In the genomic region with DNA sequence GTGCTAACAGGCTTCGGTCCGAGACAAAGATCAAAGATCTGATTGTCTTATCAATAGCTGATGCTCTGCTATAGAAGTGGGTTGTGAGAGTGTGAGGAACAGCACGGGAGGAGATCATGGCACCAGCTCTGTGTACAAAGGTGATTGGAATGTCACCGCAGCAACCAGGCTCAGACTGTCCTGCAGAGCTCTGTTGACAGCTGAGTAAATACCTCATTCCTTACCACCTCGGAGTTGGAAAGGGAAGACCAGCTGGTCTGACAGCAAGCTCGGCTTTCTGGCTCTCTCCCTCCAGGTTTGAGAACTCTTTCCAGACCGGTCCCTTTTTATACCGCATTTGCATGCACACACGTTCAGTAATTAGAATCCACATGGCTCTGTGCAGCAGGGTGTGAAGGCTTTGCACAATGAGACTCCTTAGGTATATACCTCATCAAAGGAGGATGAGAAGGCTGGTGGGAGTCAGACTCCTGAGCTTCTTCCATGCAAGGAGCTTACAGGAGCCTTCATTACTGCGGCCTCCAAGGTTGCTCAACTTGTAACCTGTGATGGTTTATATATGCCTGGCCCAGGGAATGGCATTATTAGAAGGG, we compare ENCODE assay signal across 8 mouse cellular contexts. TPM values are rescaled to one million over a fixed set of nuclear protein-coding genes. Genes with fewer than 3 reads are reported as not detected.
DNase-seq lines count a peak whose midpoint lies in the region; ATAC-seq and TF ChIP-seq lines count a peak whose summit lies in the region.
"Had no signal": no experiment of that assay in that cellular context is flagged by ENCODE, and none has a peak within 500 bp of the region (broad histone marks: within the 10 kb centered on the region; RNA-seq: fewer than 3 reads in every experiment).

No protein-coding gene starts in this region.

- H3K27me3 ChIP-seq in hindbrain, embryonic 13.5 days: no peaks in the 10 kb centered on the region
- H3K27me3 ChIP-seq in hindbrain, embryonic 10.5 days (ENCODE audit: insufficient read depth, poor library complexity, severe bottlenecking): no peaks in the 10 kb centered on the region
- no peaks in the 10 kb centered on the region for H3K27me3 ChIP-seq in lung, postnatal 0 days (replicated peaks; ENCODE audit: insufficient read depth, low read length)
- H3K27me3 ChIP-seq in intestine, embryonic 16.5 days (replicated peaks; ENCODE audit: control insufficient read depth, insufficient read depth, low read length): no peaks in the 10 kb centered on the region
- no peaks in the 10 kb centered on the region for H3K27me3 ChIP-seq in stomach, embryonic 16.5 days (ENCODE audit: control insufficient read depth, insufficient read depth, low read length)

- no peak overlapping the region for H3K4me3 ChIP-seq in hindbrain, embryonic 13.5 days
- H3K4me3 ChIP-seq in hindbrain, embryonic 10.5 days: no peak overlapping the region
- H3K4me3 ChIP-seq in lung, postnatal 0 days (ENCODE audit: low read depth, low read length): no peak overlapping the region
- no peak overlapping the region for H3K4me3 ChIP-seq in intestine, embryonic 16.5 days (ENCODE audit: low read length)
- H3K4me3 ChIP-seq in stomach, embryonic 16.5 days (replicated peaks; ENCODE audit: low read length): no peak overlapping the region
- H3K4me3 ChIP-seq: layer of hippocampus, adult 2 months had no signal

- ATAC-seq in hindbrain, embryonic 13.5 days (ENCODE audit: low FRiP score): 0 out of 2 replicates have a peak, but pooled peaks have one; percentile 46
- peak; percentile 54 for ATAC-seq in lung, postnatal 0 days
- peak; percentile 52; the same call in 1 of the 2 replicates for ATAC-seq in intestine, embryonic 16.5 days
- peak; percentile 56; the same call in 1 of the 2 replicates for ATAC-seq in stomach, embryonic 16.5 days (ENCODE audit: insufficient read depth, low FRiP score)

- peak overlapping the region; percentile 44 for H3K27ac ChIP-seq in hindbrain, embryonic 13.5 days
- H3K27ac ChIP-seq in hindbrain, embryonic 10.5 days: no peak overlapping the region
- no peak overlapping the region for H3K27ac ChIP-seq in lung, postnatal 0 days (ENCODE audit: low read length)
- H3K27ac ChIP-seq in intestine, embryonic 16.5 days (ENCODE audit: low read length): no peak overlapping the region
- no peak overlapping the region for H3K27ac ChIP-seq in stomach, embryonic 16.5 days (ENCODE audit: low read length)
- H3K27ac ChIP-seq: layer of hippocampus, adult 2 months had no signal

- no peak overlapping the region for H3K9ac ChIP-seq in hindbrain, embryonic 13.5 days
- no peak overlapping the region for H3K9ac ChIP-seq in lung, postnatal 0 days (replicated peaks; ENCODE audit: low read depth)
- no peak overlapping the region for H3K9ac ChIP-seq in intestine, embryonic 16.5 days (ENCODE audit: low read depth, low read length)
- H3K9ac ChIP-seq in stomach, embryonic 16.5 days (ENCODE audit: low read length): no peak overlapping the region

- no peaks in the 10 kb centered on the region for H3K36me3 ChIP-seq in hindbrain, embryonic 13.5 days
- no peaks in the 10 kb centered on the region for H3K36me3 ChIP-seq in hindbrain, embryonic 10.5 days
- no peaks in the 10 kb centered on the region for H3K36me3 ChIP-seq in lung, postnatal 0 days (ENCODE audit: insufficient read depth, low read length)
- H3K36me3 ChIP-seq in intestine, embryonic 16.5 days (ENCODE audit: control insufficient read depth, insufficient read depth, low read length): no peaks in the 10 kb centered on the region
- H3K36me3 ChIP-seq in stomach, embryonic 16.5 days (ENCODE audit: control insufficient read depth, insufficient read depth, low read length): no peaks in the 10 kb centered on the region

- H3K4me1 ChIP-seq in hindbrain, embryonic 13.5 days (replicated peaks): 0 out of 2 replicates have a peak, but pooled peaks cover 6% of the 10 kb centered on the region
- 0 out of 2 replicates have a peak, but pooled peaks cover 5% of the 10 kb centered on the region for H3K4me1 ChIP-seq in hindbrain, embryonic 10.5 days (replicated peaks)
- H3K4me1 ChIP-seq in lung, postnatal 0 days (ENCODE audit: insufficient read depth, low read depth, low read length): no peaks in the 10 kb centered on the region
- no peaks in the 10 kb centered on the region for H3K4me1 ChIP-seq in intestine, embryonic 16.5 days (ENCODE audit: control insufficient read depth, insufficient read depth, low read length)
- H3K4me1 ChIP-seq in stomach, embryonic 16.5 days (ENCODE audit: control insufficient read depth, insufficient read depth, low read length): peaks cover 6% of the 10 kb centered on the region; the same call in 1 of the 2 replicates

- DNase-seq in hindbrain, embryonic 10.5 days (ENCODE audit: low spot score): no peak
- peak; percentile 37 for DNase-seq in lung, postnatal 0 days (ENCODE audit: low spot score)
- no peak for DNase-seq in lung, postnatal 14 days
- no peak for DNase-seq in B cell, adult 2 months

- no peak for TF ChIP-seq EP300 in lung, postnatal 0 days (IDR thresholded peaks at IDR 0.05)

- H3K9me3 ChIP-seq in hindbrain, embryonic 13.5 days: no peaks in the 10 kb centered on the region
- peaks cover 10% of the 10 kb centered on the region; the same call in 1 of the 2 replicates for H3K9me3 ChIP-seq in hindbrain, embryonic 10.5 days
- H3K9me3 ChIP-seq in lung, postnatal 0 days (ENCODE audit: low read length): no peaks in the 10 kb centered on the region
- no peaks in the 10 kb centered on the region for H3K9me3 ChIP-seq in intestine, embryonic 16.5 days (ENCODE audit: control insufficient read depth, low read length)
- no peaks in the 10 kb centered on the region; the same call in 1 of the 2 replicates for H3K9me3 ChIP-seq in stomach, embryonic 16.5 days (replicated peaks; ENCODE audit: control insufficient read depth, low read length)

- no peak for TF ChIP-seq CTCF in lung, postnatal 0 days (IDR thresholded peaks at IDR 0.05)

- WGBS in hindbrain, embryonic 13.5 days: 58% methylated on average over 10 of the region's 10 CpGs
- 60% methylated on average over 10 of the region's 10 CpGs for WGBS in hindbrain, embryonic 10.5 days
- 30% methylated on average over 10 of the region's 10 CpGs for WGBS in lung, postnatal 0 days
- 51% methylated on average over 10 of the region's 10 CpGs for WGBS in intestine, embryonic 16.5 days
- 42% methylated on average over 10 of the region's 10 CpGs for WGBS in stomach, embryonic 16.5 days

- no peak overlapping the region for H3K4me2 ChIP-seq in hindbrain, embryonic 13.5 days
- no peak overlapping the region for H3K4me2 ChIP-seq in lung, postnatal 0 days (replicated peaks; ENCODE audit: low read depth, low read length)
- H3K4me2 ChIP-seq in intestine, embryonic 16.5 days (ENCODE audit: low read depth, low read length): no peak overlapping the region
- no peak overlapping the region for H3K4me2 ChIP-seq in stomach, embryonic 16.5 days (ENCODE audit: low read depth, low read length)

RNA-seq across cellular contexts. Expression of a gene that starts 9.6 kb away (rescaled TPM):
- 35.7 and 40.2 TPM in 2 replicates for polyA plus RNA-seq in hindbrain, embryonic 13.5 days (2015; fragmentation: Nextera tagmentation; extraction: Ambion mirVana)
- 26.1 and 27.4 TPM in 2 replicates for polyA plus RNA-seq in hindbrain, embryonic 10.5 days (2016; fragmentation: Nextera tagmentation; extraction: Ambion mirVana)
- 116 and 147 TPM in 2 replicates for polyA plus RNA-seq in lung, postnatal 0 days (2015; fragmentation: Nextera tagmentation; extraction: Ambion mirVana)
- polyA plus RNA-seq in intestine, embryonic 16.5 days (2015; fragmentation: Nextera tagmentation; extraction: Ambion mirVana): 32.7 and 33.7 TPM in 2 replicates
- polyA plus RNA-seq in stomach, embryonic 16.5 days (2015; fragmentation: Nextera tagmentation; extraction: Ambion mirVana): 68.1 and 71.3 TPM in 2 replicates
